Mouse (Mus musculus) erythroblast, adult 5-6 weeks (primary cell): ENCODE results near the gene Swi5. TPM values are rescaled to one million over a fixed set of nuclear protein-coding genes. Genes with fewer than 3 reads are reported as not detected.

Experiments used
- ATAC-seq: replicated peaks from 2 replicates; pipeline ENCODE4 v1.8.0; 2016; ENCODE audit warnings: moderate number of reproducible peaks, mild to moderate bottlenecking, moderate TSS enrichment, inconsistent platforms; ENCODE audit not compliant: poor library complexity, low FRiP score, severe bottlenecking
- total RNA-seq, 2 experiments: library from RNA; stranded (forward) in 1 of 2; stranded (reverse) in 1 of 2; fragments of 150-400 nt in 1 of 2; fragments of 200-764, 138-1000 nt in 1 of 2; gene quantifications; 2 replicates each; pipeline versions ENCODE4 v1.2.3 to v1.2.4; 2015 to 2017; ENCODE audit warnings: low replicate concordance in 2 of 2

Gene Swi5
- total RNA-seq, 2 experiments from 2014 or later: 30.4 to 89.4 TPM

GRCm38 (mm10) chr2:32235886-32236759, 51.8 kb downstream of the Swi5 start, which contains the start of gene Pomt1:
Pomt1 (plus strand) TSS chr2:32236590.
- ATAC-seq: peak; percentile 89

- no peak for ATAC-seq
Measured at GRCm38 (mm10) chr2:32235433-32235832, 52.4 kb downstream of the Swi5 start.

Other genes with a start within 250 kb of the Swi5 start
- gene Fam78a, start 203.2 kb downstream of the Swi5 start, total RNA-seq (2015; ENCODE audit: low replicate concordance): 9.6 and 16.9 TPM in 2 replicates
- gene Fam78a, start 203.2 kb downstream of the Swi5 start, total RNA-seq (2017; ENCODE audit: low replicate concordance): 19.7 and 23.0 TPM in 2 replicates
- not detected in 2 replicates for gene Plpp7, start 192.5 kb downstream of the Swi5 start, total RNA-seq (2015; ENCODE audit: low replicate concordance)
- gene Plpp7, start 192.5 kb downstream of the Swi5 start, total RNA-seq (2017; ENCODE audit: low replicate concordance): 0.60 TPM in 1 of 2 replicates, not detected in the other
- gene Prrc2b, start 137.0 kb downstream of the Swi5 start, total RNA-seq (2015; ENCODE audit: low replicate concordance): 12.3 and 13.0 TPM in 2 replicates
- 10.8 and 13.7 TPM in 2 replicates for gene Prrc2b, start 137.0 kb downstream of the Swi5 start, total RNA-seq (2017; ENCODE audit: low replicate concordance)
- gene Pomt1, start 51.5 kb downstream of the Swi5 start, total RNA-seq (2015; ENCODE audit: low replicate concordance): 5.0 and 6.0 TPM in 2 replicates
- gene Pomt1, start 51.5 kb downstream of the Swi5 start, total RNA-seq (2017; ENCODE audit: low replicate concordance): 3.9 and 10.9 TPM in 2 replicates
- 0.96 and 3.1 TPM in 2 replicates for gene Uck1, start 27.9 kb downstream of the Swi5 start, total RNA-seq (2015; ENCODE audit: low replicate concordance)
- gene Uck1, start 27.9 kb downstream of the Swi5 start, total RNA-seq (2017; ENCODE audit: low replicate concordance): 4.0 and 11.6 TPM in 2 replicates
- 6.3 and 11.1 TPM in 2 replicates for gene Golga2, start 691 bp downstream of the Swi5 start, total RNA-seq (2015; ENCODE audit: low replicate concordance)
- gene Golga2, start 691 bp downstream of the Swi5 start, total RNA-seq (2017; ENCODE audit: low replicate concordance): 34.5 and 44.0 TPM in 2 replicates
- gene Ciz1, start 64.3 kb upstream of the Swi5 start, total RNA-seq (2015; ENCODE audit: low replicate concordance): 18.6 and 38.2 TPM in 2 replicates
- 21.2 and 33.5 TPM in 2 replicates for gene Ciz1, start 64.3 kb upstream of the Swi5 start, total RNA-seq (2017; ENCODE audit: low replicate concordance)
- gene Dnm1, start 65.3 kb upstream of the Swi5 start, total RNA-seq (2015; ENCODE audit: low replicate concordance): not detected in 2 replicates
- not detected in 2 replicates for gene Dnm1, start 65.3 kb upstream of the Swi5 start, total RNA-seq (2017; ENCODE audit: low replicate concordance)
- 8.6 and 12.3 TPM in 2 replicates for gene 1110008P14Rik, start 93.9 kb upstream of the Swi5 start, total RNA-seq (2015; ENCODE audit: low replicate concordance)
- 5.1 and 7.7 TPM in 2 replicates for gene 1110008P14Rik, start 93.9 kb upstream of the Swi5 start, total RNA-seq (2017; ENCODE audit: low replicate concordance)
- 2,071 and 2,279 TPM in 2 replicates for gene Lcn2, start 100.2 kb upstream of the Swi5 start, total RNA-seq (2015; ENCODE audit: low replicate concordance)
- gene Lcn2, start 100.2 kb upstream of the Swi5 start, total RNA-seq (2017; ENCODE audit: low replicate concordance): 352 and 444 TPM in 2 replicates
- 1.5 and 1.7 TPM in 2 replicates for gene Ptges2, start 107.8 kb upstream of the Swi5 start, total RNA-seq (2015; ENCODE audit: low replicate concordance)
- 2.8 and 6.6 TPM in 2 replicates for gene Ptges2, start 107.8 kb upstream of the Swi5 start, total RNA-seq (2017; ENCODE audit: low replicate concordance)
- 0.77 and 0.84 TPM in 2 replicates for gene Naif1, start 162.4 kb upstream of the Swi5 start, total RNA-seq (2015; ENCODE audit: low replicate concordance)
- 0.98 and 2.1 TPM in 2 replicates for gene Naif1, start 162.4 kb upstream of the Swi5 start, total RNA-seq (2017; ENCODE audit: low replicate concordance)
- gene Slc25a25, start 163.4 kb upstream of the Swi5 start, total RNA-seq (2015; ENCODE audit: low replicate concordance): 2.1 and 6.3 TPM in 2 replicates
- 4.2 and 16.2 TPM in 2 replicates for gene Slc25a25, start 163.4 kb upstream of the Swi5 start, total RNA-seq (2017; ENCODE audit: low replicate concordance)
- gene Fam102a, start 247.3 kb upstream of the Swi5 start, total RNA-seq (2015; ENCODE audit: low replicate concordance): 1.2 and 2.7 TPM in 2 replicates
- 0.28 and 6.5 TPM in 2 replicates for gene Fam102a, start 247.3 kb upstream of the Swi5 start, total RNA-seq (2017; ENCODE audit: low replicate concordance)